Mouse (Mus musculus) colon, adult 2 months (tissue): ENCODE data around the gene Arhgdia. TPM values are rescaled to one million over a fixed set of nuclear protein-coding genes. Genes with fewer than 3 reads are reported as not detected.

Experiments
- polyA plus RNA-seq: library from polyadenylated mRNA; depleted of rRNA; stranded (reverse); fragments of >200 nt; gene quantifications from 2 replicates; pipeline ENCODE4 v1.2.3, GENCODE M21; 2012; rRNA removed

The Arhgdia gene
- polyA plus RNA-seq, result 643 and 823 TPM in 2 replicates

GRCm38 (mm10) chr11:120581490-120582267, at the start of gene Arhgdia:
Gene Arhgdia (minus strand): TSS chr11:120581624.

DNA sequence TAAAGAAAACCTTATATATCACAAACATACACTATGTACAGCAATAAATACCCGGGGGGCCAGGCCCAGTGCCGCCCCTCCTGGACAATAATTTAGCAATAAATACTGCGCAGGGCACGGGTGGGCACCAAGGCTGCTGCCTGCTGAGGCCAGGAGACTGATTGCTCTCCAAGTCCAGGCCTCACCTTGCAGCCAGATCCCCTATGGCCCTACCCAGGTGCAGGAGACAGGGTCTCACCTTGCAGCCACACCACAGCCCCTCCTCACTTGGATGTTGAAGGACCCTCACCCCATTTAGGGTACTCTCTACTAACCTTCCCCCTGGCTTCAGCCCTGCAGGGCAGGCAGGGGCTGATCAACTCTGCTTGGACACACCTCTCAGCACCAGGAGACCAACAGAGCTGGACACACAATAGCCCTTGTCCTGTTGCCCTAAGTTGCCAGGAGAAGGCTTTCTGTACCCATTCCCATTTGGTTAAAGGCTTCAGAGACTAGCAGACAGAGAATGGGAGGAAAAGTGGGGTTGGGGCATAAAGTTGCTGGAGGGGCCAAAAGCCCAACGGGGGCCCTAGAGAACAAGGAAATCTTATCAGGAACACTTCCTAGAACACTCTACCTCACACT, 43.8 kb upstream of the Arhgdia start, which contains the start of gene Sirt7:
Gene Sirt7 (minus strand): TSS at position 89 of the 624 bp plus-strand sequence.

DNA sequence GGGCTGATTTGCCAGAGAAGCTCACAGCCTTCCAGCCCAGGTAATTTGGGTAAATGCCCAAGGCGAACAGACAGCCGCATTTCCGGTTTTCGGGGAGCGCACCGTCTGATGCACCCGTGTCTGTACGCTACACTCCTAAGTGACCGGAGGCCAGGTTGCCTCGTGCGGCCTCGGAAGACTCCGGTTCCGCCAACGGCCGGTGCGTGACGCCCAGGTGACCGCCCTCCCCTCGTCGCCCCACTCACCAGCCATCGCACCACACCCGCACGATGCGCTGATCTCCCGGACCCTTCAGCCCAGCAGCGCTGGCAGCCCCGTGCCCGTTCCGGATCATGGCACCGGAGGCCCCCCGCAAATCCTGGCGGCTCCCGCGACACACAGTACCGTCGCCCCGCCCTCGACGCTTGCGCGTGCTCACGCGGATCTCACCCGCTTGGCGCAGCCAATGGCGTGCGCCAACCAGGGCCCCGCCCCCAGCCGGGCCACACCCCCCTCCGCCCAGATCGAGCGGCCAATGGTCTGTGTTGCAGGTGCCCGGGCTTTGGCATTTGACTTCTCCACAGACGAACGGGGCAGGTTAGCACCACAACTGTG, 36.2 kb upstream of the Arhgdia start, which contains the start of gene Pcyt2:
Gene Pcyt2 (minus strand): TSS at position 418 of the 594 bp plus-strand sequence.

DNA sequence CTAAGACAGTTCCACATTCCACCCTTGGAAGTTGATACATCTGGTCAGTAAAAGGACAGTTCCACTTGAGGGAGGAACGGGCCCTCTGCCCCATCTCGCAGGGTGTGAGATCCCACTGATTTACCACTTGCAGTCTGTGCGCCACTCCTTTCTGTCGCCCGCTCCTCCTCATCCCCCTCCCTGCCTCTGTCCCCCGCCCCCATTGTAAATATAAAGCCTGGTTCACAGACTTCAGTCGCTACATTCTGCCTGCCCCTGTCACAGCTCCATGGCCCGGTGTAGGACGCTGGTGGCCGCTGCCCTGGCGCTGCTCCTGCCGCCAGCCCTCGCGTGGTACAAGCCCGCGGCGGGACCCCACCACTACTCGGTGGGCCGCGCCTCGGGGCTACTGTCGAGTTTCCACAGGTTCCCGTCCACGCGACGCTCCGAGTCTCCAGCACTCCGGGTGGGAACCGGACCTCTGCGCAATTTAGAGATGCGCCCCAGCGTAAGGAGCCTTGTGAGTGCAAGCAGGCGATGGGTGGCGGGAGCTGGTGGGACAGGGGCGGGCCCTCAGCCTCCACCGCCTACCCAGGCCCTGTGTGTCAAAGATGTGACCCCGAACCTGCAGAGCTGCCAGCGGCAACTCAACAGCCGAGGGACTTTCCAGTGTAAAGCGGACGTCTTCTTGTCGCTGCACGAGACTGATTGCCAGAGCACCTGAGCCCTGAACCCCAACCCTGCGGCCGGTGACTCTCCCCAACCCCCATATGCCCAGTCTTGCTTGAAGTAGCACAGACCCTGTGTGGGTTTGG, 27.0 kb upstream of the Arhgdia start, which contains the start of gene Npb:
Gene Npb (plus strand): TSS at position 237 of the 794 bp plus-strand sequence.

GRCm38 (mm10) chr11:120598283-120598989, 17.0 kb upstream of the Arhgdia start, which contains the start of the genes Alyref and Anapc11:
Gene Alyref (minus strand): TSS chr11:120598365.
Gene Anapc11 (plus strand): TSS chr11:120598421.

DNA sequence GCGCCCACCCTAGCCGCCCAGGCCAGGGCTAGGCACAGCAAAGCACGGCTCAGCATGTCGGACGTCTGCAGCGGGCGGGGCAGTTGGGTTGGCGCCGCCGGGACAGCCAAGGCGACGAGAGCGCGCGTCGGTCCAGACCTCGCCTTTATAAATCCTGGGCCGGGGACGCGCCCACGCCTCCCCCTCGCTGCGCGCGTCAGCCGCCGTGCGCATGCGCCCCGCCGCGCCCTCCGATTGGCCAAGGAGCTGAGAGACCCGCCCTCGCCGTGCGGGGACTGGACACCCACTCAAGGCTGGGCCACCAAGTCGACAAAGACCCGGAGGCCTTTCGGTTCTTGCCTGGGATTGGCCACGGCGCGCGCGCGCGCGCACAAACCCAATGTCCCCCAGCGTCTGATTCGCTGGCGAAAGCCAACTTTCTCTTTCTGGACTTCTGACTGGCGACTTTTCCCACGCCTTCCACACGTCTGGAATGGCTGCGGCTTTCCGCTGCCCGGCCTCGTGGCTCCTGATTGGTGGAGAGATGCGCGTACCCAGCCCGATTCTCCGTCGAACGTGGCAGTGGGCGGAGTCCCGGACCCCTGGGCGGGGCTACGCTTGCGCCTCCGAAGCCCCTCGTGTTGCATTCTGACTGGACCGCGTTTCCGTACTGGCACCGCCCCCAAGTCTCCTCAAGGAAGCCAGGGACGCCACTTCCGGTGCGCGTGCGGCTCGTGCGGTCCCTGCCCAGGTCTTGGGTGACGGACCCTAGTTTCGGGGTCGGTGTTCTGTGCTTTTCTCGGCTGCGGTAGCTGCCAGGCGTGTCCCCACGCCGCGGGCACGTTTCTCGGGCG, 8.5 kb downstream of the Arhgdia start, which contains the start of gene P4hb:
Gene P4hb (minus strand): TSS at position 502 of the 833 bp plus-strand sequence.

GRCm38 (mm10) chr11:120550810-120551440, 30.5 kb downstream of the Arhgdia start, which contains the start of gene Ppp1r27:
Gene Ppp1r27 (minus strand): TSS chr11:120551132.

DNA sequence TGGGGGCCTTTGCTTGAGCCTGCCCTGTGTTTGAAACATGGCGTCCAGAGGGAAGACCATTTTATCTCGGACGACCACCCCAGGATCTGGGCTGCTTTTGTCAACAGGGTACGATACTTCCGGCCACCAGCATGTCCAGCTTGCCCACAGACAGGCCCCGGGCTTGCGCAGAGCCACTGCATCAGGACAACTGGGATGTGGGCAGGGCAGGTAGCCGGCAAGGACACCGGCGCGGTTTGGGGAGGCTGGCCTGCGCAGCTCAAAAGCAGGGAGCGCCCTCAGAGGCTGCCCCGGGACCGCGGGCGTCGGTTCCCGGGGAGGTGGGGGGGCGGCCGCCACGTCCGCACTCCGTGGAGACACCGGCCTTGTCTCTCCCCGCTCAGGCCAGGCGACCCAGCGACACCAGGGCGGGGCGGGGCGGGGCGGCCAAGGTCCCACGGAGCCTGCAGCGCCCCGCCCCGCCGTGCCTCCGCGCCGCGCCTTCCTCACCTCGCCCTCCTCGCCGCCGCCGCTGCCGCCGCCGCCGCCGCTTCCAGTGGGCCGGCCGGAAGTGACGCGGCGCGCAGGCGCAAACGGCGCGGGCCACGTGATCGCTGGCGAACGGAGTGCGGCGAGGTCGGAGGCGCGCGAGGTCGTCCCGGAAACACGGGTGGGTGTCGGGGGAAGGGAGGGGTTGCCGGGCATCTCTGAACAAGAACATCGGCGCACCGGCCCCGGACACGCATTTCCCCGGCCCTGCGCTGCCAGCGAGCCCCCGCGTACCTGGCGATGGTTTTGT, 32.1 kb downstream of the Arhgdia start, which contains the start of gene Mcrip1:
Gene Mcrip1 (minus strand): TSS at position 560 of the 778 bp plus-strand sequence.

DNA sequence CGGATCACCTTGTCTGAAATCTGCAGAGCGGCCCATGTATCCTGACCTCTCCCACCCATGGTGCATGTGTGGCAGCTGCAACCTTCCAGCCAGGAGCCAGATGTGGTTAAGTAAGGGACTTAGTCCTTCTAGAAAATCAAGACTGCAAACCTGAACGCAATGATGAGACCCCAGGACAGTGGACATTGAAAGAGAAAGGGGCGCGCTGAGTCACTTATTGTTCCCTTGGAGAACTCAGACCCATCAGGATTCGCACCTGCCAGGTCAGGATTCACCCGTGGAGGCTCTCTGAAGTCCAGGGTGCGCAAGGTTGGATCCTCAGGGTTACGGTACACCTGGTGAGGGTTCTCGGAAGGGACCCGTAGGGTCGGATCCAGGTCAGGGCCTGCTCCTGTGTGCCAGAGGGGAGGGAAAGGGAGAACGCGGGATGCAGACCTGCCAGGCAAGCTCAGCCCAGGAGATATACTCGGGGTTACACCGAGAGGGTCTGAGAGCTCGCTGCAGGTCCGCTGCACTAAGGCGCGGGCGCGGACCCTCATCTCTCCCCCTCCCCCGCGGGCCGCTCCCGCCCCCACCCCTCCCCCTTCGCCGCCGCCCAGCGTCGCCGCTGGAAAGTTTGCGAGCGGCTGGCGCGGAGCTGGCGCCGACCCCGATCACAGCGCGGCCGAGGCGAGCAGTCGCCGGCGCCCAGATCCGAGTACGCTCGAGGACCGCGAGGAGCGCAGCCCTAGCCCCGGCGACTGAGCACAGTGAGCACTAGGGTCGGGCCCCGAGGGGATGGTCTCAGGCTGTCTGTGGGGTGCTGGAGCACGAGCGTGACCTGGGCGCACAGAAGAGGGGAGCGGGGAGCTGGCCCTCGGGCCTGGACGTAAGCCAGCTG, 51.1 kb downstream of the Arhgdia start, which contains the start of gene Gcgr:
Gene Gcgr (plus strand): TSS at position 615 of the 880 bp plus-strand sequence.

Other genes with a start within 250 kb of the Arhgdia start
- gene Actg1, start 233.1 kb downstream of the Arhgdia start, polyA plus RNA-seq, result 1,314 and 1,733 TPM in 2 replicates
- gene Fscn2, start 220.1 kb downstream of the Arhgdia start, polyA plus RNA-seq, result 0.16 TPM in 1 of 2 replicates, not detected in the other
- gene Faap100, start 202.9 kb downstream of the Arhgdia start, polyA plus RNA-seq, result 64.7 and 65.7 TPM in 2 replicates
- gene Nploc4, start 143.9 kb downstream of the Arhgdia start, polyA plus RNA-seq, result 62.4 and 84.3 TPM in 2 replicates
- gene Tspan10, start 139.0 kb downstream of the Arhgdia start, polyA plus RNA-seq, result 0.19 and 0.41 TPM in 2 replicates
- 0.55 and 0.56 TPM in 2 replicates for gene Pde6g, start 128.1 kb downstream of the Arhgdia start, polyA plus RNA-seq
- gene Oxld1, start 123.6 kb downstream of the Arhgdia start, polyA plus RNA-seq, result 25.9 and 35.8 TPM in 2 replicates
- 9.6 and 10.4 TPM in 2 replicates for gene Ccdc137, start 123.5 kb downstream of the Arhgdia start, polyA plus RNA-seq
- 23.7 and 24.4 TPM in 2 replicates for gene Arl16, start 114.0 kb downstream of the Arhgdia start, polyA plus RNA-seq
- 196 and 363 TPM in 2 replicates for gene Mrpl12, start 97.0 kb downstream of the Arhgdia start, polyA plus RNA-seq
- 357 and 440 TPM in 2 replicates for gene Slc25a10, start 89.8 kb downstream of the Arhgdia start, polyA plus RNA-seq
- 0.35 and 0.95 TPM in 2 replicates for gene Gcgr, start 50.9 kb downstream of the Arhgdia start, polyA plus RNA-seq
- gene Mcrip1, start 31.9 kb downstream of the Arhgdia start, polyA plus RNA-seq, result 51.3 and 59.4 TPM in 2 replicates
- gene Ppp1r27, start 30.5 kb downstream of the Arhgdia start, polyA plus RNA-seq, result 0.22 TPM in 1 of 2 replicates, not detected in the other
- 238 and 254 TPM in 2 replicates for gene P4hb, start 8.4 kb downstream of the Arhgdia start, polyA plus RNA-seq
- gene Alyref, start 16.7 kb upstream of the Arhgdia start, polyA plus RNA-seq, result 25.4 and 31.6 TPM in 2 replicates
- 119 and 133 TPM in 2 replicates for gene Anapc11, start 16.8 kb upstream of the Arhgdia start, polyA plus RNA-seq
- 5.5 and 6.3 TPM in 2 replicates for gene Npb, start 26.9 kb upstream of the Arhgdia start, polyA plus RNA-seq
- gene Pcyt2, start 36.3 kb upstream of the Arhgdia start, polyA plus RNA-seq, result 325 and 389 TPM in 2 replicates
- 109 and 125 TPM in 2 replicates for gene Sirt7, start 43.6 kb upstream of the Arhgdia start, polyA plus RNA-seq
- 32.4 and 38.3 TPM in 2 replicates for gene Mafg, start 52.0 kb upstream of the Arhgdia start, polyA plus RNA-seq
- 30.3 and 39.3 TPM in 2 replicates for gene Pycr1, start 62.1 kb upstream of the Arhgdia start, polyA plus RNA-seq
- 0.13 and 0.42 TPM in 2 replicates for gene Myadml2, start 66.5 kb upstream of the Arhgdia start, polyA plus RNA-seq
- 0.80 and 0.83 TPM in 2 replicates for gene Notum, start 79.6 kb upstream of the Arhgdia start, polyA plus RNA-seq
- 93.2 and 102 TPM in 2 replicates for gene Aspscr1, start 91.3 kb upstream of the Arhgdia start, polyA plus RNA-seq
- 73.6 and 85.1 TPM in 2 replicates for gene Cenpx, start 132.1 kb upstream of the Arhgdia start, polyA plus RNA-seq
- gene Lrrc45, start 132.3 kb upstream of the Arhgdia start, polyA plus RNA-seq, result 39.0 and 42.1 TPM in 2 replicates
- 18.7 and 26.9 TPM in 2 replicates for gene Rac3, start 139.8 kb upstream of the Arhgdia start, polyA plus RNA-seq
- 198 and 220 TPM in 2 replicates for gene Dcxr, start 145.7 kb upstream of the Arhgdia start, polyA plus RNA-seq
- 100 and 126 TPM in 2 replicates for gene Cbr2, start 150.5 kb upstream of the Arhgdia start, polyA plus RNA-seq
- gene Hmga1b, start 181.2 kb upstream of the Arhgdia start, polyA plus RNA-seq, result 1.5 and 3.1 TPM in 2 replicates
- gene Rfng, start 202.6 kb upstream of the Arhgdia start, polyA plus RNA-seq, result 61.7 and 67.2 TPM in 2 replicates
- gene Gps1, start 202.6 kb upstream of the Arhgdia start, polyA plus RNA-seq, result 119 and 127 TPM in 2 replicates
- 36.2 and 39.8 TPM in 2 replicates for gene Dus1l, start 214.8 kb upstream of the Arhgdia start, polyA plus RNA-seq
- 355 and 470 TPM in 2 replicates for gene Fasn, start 242.9 kb upstream of the Arhgdia start, polyA plus RNA-seq